Mouse (Mus musculus): ENCODE results near the gene Otx2. TPM values are rescaled to one million over a fixed set of nuclear protein-coding genes. Genes with fewer than 3 reads are reported as not detected.
A peak's percentile ranks its signal among the peaks of the same experiment; 100 is the strongest.

Otx2 gene
- 0.15 TPM in 1 of 2 replicates, not detected in the other for polyA plus RNA-seq (2016; fragmentation: Nextera tagmentation; extraction: Ambion mirVana)

DNA sequence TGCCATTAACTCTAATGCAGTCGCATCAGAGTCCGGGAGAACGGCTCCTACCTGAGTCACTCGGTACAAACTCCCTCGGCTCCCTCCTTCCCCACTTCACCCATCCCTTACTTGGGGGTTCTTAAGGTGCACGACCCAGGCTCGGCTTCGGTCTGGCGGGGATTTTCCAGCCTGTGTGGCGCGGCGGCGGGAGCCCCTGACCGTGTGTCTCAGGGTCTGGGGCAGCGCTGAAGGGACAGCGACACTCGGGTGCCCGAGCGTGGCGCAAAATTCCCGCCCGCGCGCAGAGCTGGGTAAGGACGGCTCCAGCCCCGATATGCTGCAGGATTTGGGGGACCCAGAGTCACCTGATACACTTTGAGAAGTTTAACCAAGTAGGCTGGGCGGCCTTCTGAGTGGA, at the start of gene Otx2:
Gene Otx2, minus strand, starts transcription at position 279 of the 400 bp plus-strand sequence.
- Histone ChIP-seq H3K27ac (ENCODE audit: poor library complexity, severe bottlenecking) (no peak within 1 kb of the TSS), H3K36me3 (no peaks in the 10 kb centered on the region), H3K4me1 (replicated peaks) (0 out of 2 replicates have a peak, but pooled peaks cover 9% of the 10 kb centered on the region), H3K9me3 (replicated peaks) (no peaks in the 10 kb centered on the region), H3K9ac (no peak within 1 kb of the TSS), H3K27me3 (replicated peaks) (peaks cover 72% of the 10 kb centered on the region), H3K4me2 (peak within 1 kb of the TSS; percentile 49), H3K4me3 (peak within 1 kb of the TSS; percentile 22)
- no peak for ATAC-seq (ENCODE audit: insufficient number of reproducible peaks, low FRiP score)
- WGBS = 1% methylated on average over 27 of the region's 27 CpGs

DNA sequence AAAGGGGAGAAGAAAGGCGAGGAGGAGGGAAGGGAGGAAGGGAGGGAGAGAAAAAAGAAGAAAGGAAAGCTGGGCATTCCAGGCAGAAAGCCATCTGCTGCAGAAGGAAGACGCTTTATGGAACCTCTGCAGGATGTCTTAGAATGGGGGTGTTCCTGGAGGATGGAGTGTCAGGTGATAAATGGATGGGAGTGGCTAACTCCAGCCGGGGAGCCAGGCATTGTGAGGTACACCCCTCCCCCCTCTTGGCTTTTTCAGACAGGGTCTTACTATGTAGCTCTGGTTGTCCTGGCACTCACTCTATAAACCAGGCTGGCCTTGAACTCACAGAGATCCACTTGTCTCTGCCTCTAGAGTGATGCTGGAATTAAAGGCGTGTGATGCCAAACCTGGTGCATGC, 49.1 kb upstream of the Otx2 start:
- ATAC-seq (ENCODE audit: insufficient number of reproducible peaks, low FRiP score) = no peak
- Histone ChIP-seq H3K4me3 (no peak overlapping the region), H3K9me3 (replicated peaks) (no peaks in the 10 kb centered on the region), H3K4me2 (no peak overlapping the region), H3K36me3 (no peaks in the 10 kb centered on the region), H3K27ac (ENCODE audit: poor library complexity, severe bottlenecking) (no peak overlapping the region), H3K4me1 (replicated peaks) (no peaks in the 10 kb centered on the region), H3K27me3 (replicated peaks) (no peaks in the 10 kb centered on the region), H3K9ac (no peak overlapping the region)
- WGBS = 45% methylated on average over 4 of the region's 4 CpGs

DNA sequence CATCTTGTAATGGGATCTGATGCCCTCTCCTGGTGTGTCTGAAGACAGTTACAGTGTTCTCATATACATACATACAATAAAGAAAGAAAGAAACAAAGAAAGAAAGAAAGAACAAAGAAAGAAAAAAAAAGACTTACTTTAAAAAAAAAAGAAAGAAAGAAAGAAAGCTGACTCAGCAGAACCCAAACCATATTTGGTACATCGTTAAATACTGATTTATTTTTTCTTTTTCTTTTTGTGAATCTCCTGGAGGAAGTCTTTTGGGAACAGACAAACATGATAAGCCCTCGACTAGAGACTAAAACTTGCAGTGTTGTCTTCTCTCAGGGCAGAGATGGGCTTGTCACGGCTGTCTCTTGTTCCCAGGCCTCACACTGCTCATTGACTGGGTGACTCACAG, 45.7 kb upstream of the Otx2 start:
- Histone ChIP-seq H3K4me1 (replicated peaks) (no peaks in the 10 kb centered on the region), H3K4me2 (no peak overlapping the region), H3K9ac (no peak overlapping the region), H3K36me3 (no peaks in the 10 kb centered on the region), H3K27me3 (replicated peaks) (no peaks in the 10 kb centered on the region), H3K4me3 (no peak overlapping the region), H3K27ac (ENCODE audit: poor library complexity, severe bottlenecking) (no peak overlapping the region), H3K9me3 (replicated peaks) (no peaks in the 10 kb centered on the region)
- WGBS = 67% methylated on average over 3 of the region's 3 CpGs
- ATAC-seq (ENCODE audit: insufficient number of reproducible peaks, low FRiP score) = no peak

DNA sequence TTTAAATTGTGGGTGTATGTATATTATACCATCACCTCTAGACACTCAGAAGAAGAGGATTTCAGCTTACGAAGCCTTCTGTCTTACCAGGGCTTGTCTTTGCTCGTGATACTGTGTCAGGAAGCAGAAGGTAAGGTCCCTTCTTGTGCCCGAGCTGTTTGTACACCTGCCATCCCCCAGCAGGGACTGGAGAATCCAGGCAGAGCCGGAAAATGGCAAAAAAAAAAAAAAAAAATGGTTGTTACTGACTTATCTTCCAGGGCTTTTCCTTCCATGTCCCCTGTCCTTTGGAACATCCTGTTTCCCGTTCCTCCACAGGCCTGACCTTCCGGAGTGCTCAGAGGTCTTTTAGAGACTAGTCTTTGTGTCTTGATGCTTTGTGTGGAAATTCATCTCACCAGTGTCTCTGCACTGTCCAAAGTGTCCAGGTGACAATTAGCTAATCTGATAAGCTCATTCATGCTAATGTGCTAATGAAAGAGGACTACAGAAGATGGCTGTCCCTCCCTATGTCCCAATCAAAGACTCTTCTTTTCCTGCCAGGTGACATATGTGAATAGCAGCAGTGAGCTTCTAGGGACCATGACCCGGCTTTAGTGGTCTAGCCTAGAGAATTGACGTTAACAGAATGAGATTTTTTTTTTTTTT, 44.1 kb upstream of the Otx2 start:
- Histone ChIP-seq H3K36me3 (no peaks in the 10 kb centered on the region), H3K27me3 (replicated peaks) (no peaks in the 10 kb centered on the region), H3K4me2 (no peak overlapping the region), H3K4me3 (no peak overlapping the region), H3K9ac (no peak overlapping the region), H3K4me1 (replicated peaks) (no peaks in the 10 kb centered on the region), H3K27ac (ENCODE audit: poor library complexity, severe bottlenecking) (no peak overlapping the region), H3K9me3 (replicated peaks) (no peaks in the 10 kb centered on the region)
- WGBS = 65% methylated on average over 8 of the region's 8 CpGs
- no peak for ATAC-seq (ENCODE audit: insufficient number of reproducible peaks, low FRiP score)

DNA sequence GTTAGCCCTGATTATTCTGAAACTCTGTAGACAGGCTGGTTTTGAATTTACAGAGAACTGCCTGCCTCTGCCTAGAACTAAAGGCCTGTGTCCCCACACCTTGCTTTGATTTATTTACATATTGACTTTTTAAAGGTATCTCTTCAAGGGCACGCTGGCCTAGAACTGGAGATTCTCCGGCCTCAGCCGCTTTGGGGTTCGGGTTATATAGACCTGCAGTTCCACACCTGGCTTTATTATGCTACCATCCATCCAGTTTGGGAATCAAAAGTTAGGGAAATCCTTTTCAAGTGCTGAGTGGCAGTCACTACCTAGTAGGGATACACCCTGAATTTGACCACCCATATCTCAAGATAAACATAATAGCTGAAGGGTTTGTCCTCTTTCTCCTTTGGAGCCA, 42.8 kb upstream of the Otx2 start:
- H3K4me2 ChIP-seq = no peak overlapping the region
- ATAC-seq (ENCODE audit: insufficient number of reproducible peaks, low FRiP score) = no peak
- H3K9ac ChIP-seq = no peak overlapping the region
- no peak overlapping the region for H3K27ac ChIP-seq (ENCODE audit: poor library complexity, severe bottlenecking)
- H3K27me3 ChIP-seq (replicated peaks) = no peaks in the 10 kb centered on the region
- WGBS = 78% methylated on average over 4 of the region's 4 CpGs
- no peaks in the 10 kb centered on the region for H3K9me3 ChIP-seq (replicated peaks)
- H3K4me1 ChIP-seq (replicated peaks) = no peaks in the 10 kb centered on the region
- H3K36me3 ChIP-seq = no peaks in the 10 kb centered on the region
- no peak overlapping the region for H3K4me3 ChIP-seq

DNA sequence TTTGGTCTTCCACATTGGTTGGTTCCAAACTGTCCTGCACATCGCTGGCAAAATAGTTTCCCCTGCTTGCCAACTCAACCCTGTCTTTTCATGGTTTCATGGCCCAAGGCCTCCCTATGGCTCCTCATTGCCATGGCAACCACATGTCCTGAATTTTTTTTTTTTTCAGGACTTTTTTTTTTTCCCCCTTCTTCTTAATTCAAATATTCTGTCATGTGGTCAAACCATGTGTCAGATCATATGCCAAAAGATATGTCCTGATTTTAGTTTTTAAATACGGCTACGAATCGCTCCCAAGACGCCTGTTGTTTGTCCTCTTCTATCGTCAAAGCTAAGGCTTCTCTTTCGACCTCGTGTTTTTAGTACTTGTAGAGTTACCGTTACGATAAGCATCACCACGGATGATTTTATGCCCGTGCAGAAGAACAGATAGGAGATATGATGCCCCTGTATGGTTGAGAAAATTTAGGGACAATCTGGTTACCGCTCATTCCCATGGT, 37.3 kb upstream of the Otx2 start:
- H3K4me3 ChIP-seq = no peak overlapping the region
- 0 out of 2 replicates have a peak, but pooled peaks cover 12% of the 10 kb centered on the region for H3K27me3 ChIP-seq (replicated peaks)
- no peak overlapping the region for H3K27ac ChIP-seq (ENCODE audit: poor library complexity, severe bottlenecking)
- no peak overlapping the region for H3K9ac ChIP-seq
- peaks cover 3% of the 10 kb centered on the region; the same call in 1 of the 2 replicates for H3K4me1 ChIP-seq (replicated peaks)
- H3K36me3 ChIP-seq = no peaks in the 10 kb centered on the region
- no peak overlapping the region for H3K4me2 ChIP-seq
- no peak for ATAC-seq (ENCODE audit: insufficient number of reproducible peaks, low FRiP score)
- WGBS = 83% methylated on average over 13 of the region's 13 CpGs
- no peaks in the 10 kb centered on the region for H3K9me3 ChIP-seq (replicated peaks)

DNA sequence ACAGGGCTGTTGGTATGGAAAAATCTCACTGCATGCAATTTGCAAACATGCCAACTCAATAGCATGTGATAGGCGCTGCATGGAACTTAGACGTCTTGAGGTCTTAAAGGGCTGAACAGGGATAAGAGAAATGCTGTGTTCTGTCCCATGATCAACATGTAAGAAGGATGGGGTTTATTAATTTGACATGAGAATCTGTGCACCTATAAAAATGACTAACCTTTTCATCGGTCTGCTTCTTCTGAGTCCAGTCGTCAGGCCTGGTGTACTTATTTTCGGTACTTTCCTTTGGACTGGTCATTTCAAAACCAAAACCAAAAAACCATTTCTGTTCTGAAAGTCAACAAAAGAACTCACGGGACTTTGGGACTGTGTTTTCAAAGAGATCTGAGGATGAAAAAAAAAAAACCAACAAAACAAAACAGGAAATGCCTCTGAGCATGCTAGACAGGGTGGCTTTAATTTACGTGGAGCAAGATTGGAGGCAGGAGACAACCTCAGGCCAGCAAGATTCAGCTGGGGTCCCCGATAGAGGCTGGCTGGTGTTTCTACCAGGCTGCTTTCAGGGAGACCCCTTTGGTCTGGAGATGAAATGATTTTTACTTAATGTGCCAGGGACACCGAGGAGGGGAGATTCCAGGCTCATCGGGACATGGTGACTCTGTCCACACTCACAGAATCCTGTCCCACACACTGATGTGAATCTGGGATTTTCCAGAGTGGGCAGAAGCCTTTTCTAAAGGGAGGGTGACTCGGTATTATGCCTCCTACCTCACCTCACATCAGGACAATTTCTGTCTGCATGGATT, 36.6 kb upstream of the Otx2 start:
- 57% methylated on average over 11 of the region's 11 CpGs for WGBS
- Histone ChIP-seq H3K9ac (no peak overlapping the region), H3K27me3 (replicated peaks) (0 out of 2 replicates have a peak, but pooled peaks cover 12% of the 10 kb centered on the region), H3K36me3 (no peaks in the 10 kb centered on the region), H3K9me3 (replicated peaks) (no peaks in the 10 kb centered on the region), H3K27ac (ENCODE audit: poor library complexity, severe bottlenecking) (no peak overlapping the region), H3K4me3 (peak overlapping the region; percentile 53), H3K4me2 (peak overlapping the region; percentile 82), H3K4me1 (replicated peaks) (peaks cover 3% of the 10 kb centered on the region; the same call in 1 of the 2 replicates)
- no peak for ATAC-seq (ENCODE audit: insufficient number of reproducible peaks, low FRiP score)

DNA sequence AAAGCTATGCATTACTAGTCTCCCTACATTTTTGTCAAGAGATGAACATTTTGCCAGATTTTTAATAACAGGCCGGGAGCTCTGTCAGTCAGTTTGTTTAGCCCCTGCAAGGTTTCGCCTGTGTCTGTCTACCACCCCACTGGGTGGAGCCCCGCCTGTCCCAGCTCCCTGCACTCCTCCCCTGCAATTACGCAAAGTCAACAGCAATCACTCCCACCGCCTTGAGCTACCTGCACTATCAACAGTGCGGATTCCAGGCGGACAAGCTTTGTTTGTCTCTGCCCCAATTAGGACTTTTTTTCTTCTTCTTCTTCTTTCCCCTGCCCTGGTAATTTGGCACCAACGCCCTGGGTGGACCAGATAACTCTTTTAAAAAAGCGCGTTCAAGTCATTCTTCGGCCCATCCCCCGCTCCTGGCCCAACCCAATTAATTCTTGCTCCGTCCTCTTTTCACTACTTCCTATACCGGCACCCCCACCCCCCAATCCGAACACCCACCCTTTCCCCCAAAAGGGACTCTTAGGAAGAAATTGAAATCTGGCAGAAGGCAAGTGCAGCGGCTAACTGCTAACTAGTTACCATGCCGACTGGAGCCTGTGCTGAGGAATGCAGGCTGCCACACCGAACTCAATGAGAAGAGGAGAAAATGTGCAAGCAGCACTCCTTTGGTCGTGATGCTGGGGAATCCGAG, 35.9 kb upstream of the Otx2 start:
- Histone ChIP-seq H3K4me3 (peak overlapping the region; percentile 53), H3K4me1 (replicated peaks) (peaks cover 3% of the 10 kb centered on the region; the same call in 1 of the 2 replicates), H3K36me3 (no peaks in the 10 kb centered on the region), H3K9me3 (replicated peaks) (no peaks in the 10 kb centered on the region), H3K4me2 (peak overlapping the region; percentile 82), H3K27me3 (replicated peaks) (0 out of 2 replicates have a peak, but pooled peaks cover 12% of the 10 kb centered on the region), H3K9ac (peak overlapping the region; percentile 43; the same call in 1 of the 2 replicates), H3K27ac (ENCODE audit: poor library complexity, severe bottlenecking) (no peak overlapping the region)
- WGBS = under 1% methylated on average over 20 of the region's 20 CpGs
- ATAC-seq (ENCODE audit: insufficient number of reproducible peaks, low FRiP score) = no peak

DNA sequence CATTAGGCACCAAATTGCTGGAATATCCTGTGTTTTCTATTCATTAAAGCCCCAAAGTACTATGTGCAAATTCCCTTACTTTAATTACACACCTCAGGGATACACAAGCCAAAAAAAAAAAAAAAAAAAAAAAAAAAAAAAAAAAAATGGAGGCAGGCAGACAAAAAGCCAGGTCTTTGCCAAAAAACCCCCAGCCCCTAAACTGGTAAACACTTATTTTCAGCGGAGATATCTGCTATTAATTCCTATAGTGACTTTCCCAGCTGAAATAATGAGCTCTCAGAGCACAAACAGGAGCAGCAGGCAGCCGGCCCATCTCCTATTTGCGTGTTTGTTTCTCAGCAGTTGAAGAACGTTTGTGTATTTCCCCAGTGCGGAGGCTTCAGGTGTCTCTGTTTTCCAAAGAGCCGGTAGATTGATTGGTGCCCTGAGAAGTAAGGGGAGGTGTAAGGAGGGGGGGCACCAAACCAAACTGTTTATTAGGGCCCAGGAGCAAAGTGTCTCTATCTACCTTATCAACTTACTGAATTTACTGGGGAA, 34.3 kb upstream of the Otx2 start:
- 18% methylated on average over 6 of the region's 6 CpGs for WGBS
- no peaks in the 10 kb centered on the region for H3K36me3 ChIP-seq
- H3K4me1 ChIP-seq (replicated peaks) = peaks cover 3% of the 10 kb centered on the region; the same call in 1 of the 2 replicates
- H3K27ac ChIP-seq (ENCODE audit: poor library complexity, severe bottlenecking) = no peak overlapping the region
- no peak overlapping the region for H3K9ac ChIP-seq
- H3K27me3 ChIP-seq (replicated peaks) = 0 out of 2 replicates have a peak, but pooled peaks cover 15% of the 10 kb centered on the region
- H3K4me2 ChIP-seq = no peak overlapping the region
- no peak overlapping the region for H3K4me3 ChIP-seq
- ATAC-seq (ENCODE audit: insufficient number of reproducible peaks, low FRiP score) = no peak
- no peaks in the 10 kb centered on the region for H3K9me3 ChIP-seq (replicated peaks)

DNA sequence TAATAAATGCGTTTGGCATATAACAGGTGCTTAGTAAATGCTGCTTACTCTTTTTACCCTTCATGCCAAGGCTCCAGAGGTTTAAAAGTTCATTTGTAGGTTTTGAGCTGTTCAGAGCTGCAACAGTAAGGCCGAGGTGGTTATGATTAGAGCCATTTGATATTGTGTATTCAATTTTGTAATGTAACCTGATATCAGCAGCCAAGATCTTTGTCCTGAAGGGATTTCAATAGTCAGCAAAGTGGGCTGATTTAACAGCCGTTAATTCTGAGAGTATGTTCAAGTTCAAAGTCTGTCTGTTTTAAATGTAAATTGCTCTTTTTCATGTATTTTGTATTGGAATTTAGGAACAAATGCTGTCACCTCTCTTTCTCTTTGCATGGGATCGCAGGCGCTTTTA, 33.8 kb upstream of the Otx2 start:
- Histone ChIP-seq H3K4me1 (replicated peaks) (peaks cover 3% of the 10 kb centered on the region; the same call in 1 of the 2 replicates), H3K27me3 (replicated peaks) (0 out of 2 replicates have a peak, but pooled peaks cover 15% of the 10 kb centered on the region), H3K4me2 (no peak overlapping the region), H3K36me3 (no peaks in the 10 kb centered on the region), H3K9ac (no peak overlapping the region), H3K9me3 (replicated peaks) (no peaks in the 10 kb centered on the region), H3K27ac (ENCODE audit: poor library complexity, severe bottlenecking) (no peak overlapping the region), H3K4me3 (no peak overlapping the region)
- no peak for ATAC-seq (ENCODE audit: insufficient number of reproducible peaks, low FRiP score)
- 69% methylated on average over 5 of the region's 5 CpGs for WGBS

Measured in heart, embryonic 12.5 days (tissue).